Mouse (Mus musculus) MN1 (cell line): ENCODE data around the gene Atp5s.

Source experiments
- DNase-seq: peaks from one replicate; pipeline ENCODE4 v3.0.0-alpha.2; 2016; ENCODE audit warnings: low spot score

The Atp5s gene

GRCm38 (mm10) chr12:69777957-69778356 lies 53.2 kb downstream of the Atp5s start:
- DNase-seq, result no peak

DNA sequence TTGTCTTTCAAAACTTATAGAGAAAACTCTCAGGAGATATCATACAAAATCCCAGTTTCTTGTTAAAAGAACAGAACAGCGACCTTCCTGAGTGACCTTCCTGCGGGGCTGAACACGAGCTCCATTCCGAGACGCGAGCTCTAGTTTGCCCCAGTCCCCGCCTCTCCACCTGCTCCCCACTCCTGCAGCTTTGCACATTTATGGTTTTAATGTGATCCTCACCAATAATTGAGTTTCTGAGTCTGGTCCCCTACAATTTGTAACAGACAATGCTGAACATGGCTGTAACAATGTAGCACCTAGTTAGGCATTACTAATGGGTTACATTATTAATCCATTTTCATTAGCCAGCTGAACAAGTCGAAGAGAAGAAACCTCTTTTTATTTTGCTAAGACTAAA lies 56.7 kb downstream of the Atp5s start:
- no peak for DNase-seq

GRCm38 (mm10) chr12:69781935-69782650 lies 57.3 kb downstream of the Atp5s start:
- peak; percentile 58 for DNase-seq

DNA sequence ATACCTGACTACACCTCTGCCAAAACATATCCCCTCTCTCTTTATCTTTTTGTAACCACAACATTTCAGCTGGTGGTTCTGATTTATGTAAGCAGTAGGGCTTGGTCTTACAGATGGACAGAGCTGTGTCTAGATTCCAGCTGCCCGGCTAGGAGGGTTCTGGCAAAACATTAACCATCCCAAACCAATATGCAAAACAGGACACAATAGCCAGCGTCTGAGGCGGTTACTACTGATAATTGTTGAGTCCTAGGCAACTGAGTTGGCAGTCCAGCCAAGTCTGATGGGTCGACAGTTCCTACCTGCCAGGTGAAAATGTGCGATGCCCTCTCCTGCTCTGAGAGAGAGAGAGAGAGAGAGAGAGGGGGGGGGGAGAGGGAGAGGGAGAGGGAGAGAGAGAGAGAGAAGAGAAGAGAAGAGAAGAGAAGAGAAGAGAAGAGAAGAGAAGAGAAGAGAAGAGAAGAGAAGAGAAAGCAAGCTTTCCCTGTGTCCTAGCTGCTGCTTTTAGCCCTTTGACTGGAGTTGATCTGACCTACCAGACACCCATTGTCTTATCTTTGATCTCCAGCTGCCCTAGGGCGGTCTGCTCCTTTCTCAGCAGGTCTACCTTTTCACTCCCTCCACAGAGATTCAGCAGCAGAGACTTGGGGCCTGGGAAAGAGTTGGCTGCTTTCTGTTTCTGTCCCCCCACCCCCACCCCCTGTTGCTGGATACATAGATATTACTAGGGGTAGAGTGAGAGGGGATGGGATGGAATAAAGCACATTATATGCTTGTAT lies 58.7 kb downstream of the Atp5s start:
- peak; percentile 81 for DNase-seq

DNA sequence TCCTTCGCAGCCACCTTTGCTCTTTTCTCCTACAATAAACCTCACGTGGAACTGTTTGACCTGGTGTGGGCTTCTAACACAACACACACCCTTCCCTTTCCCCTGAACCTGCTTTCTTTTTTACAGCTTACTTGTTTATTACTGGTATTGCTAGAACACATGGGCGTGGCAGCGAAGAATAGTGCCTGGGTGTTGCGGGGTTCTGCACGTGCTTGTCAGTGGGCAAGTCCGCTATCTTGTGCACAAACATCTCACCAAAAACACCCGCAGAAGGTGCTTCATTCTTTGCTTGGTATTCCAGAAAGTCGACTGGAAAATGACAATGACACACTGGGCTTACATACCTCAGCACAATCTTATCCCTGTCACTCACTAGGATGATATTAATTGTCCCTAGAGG lies 60.7 kb downstream of the Atp5s start:
- no peak for DNase-seq

- DNase-seq, result no peak
These were observed 63.6 kb downstream of the Atp5s start for GRCm38 (mm10) chr12:69788380-69788779.

DNA sequence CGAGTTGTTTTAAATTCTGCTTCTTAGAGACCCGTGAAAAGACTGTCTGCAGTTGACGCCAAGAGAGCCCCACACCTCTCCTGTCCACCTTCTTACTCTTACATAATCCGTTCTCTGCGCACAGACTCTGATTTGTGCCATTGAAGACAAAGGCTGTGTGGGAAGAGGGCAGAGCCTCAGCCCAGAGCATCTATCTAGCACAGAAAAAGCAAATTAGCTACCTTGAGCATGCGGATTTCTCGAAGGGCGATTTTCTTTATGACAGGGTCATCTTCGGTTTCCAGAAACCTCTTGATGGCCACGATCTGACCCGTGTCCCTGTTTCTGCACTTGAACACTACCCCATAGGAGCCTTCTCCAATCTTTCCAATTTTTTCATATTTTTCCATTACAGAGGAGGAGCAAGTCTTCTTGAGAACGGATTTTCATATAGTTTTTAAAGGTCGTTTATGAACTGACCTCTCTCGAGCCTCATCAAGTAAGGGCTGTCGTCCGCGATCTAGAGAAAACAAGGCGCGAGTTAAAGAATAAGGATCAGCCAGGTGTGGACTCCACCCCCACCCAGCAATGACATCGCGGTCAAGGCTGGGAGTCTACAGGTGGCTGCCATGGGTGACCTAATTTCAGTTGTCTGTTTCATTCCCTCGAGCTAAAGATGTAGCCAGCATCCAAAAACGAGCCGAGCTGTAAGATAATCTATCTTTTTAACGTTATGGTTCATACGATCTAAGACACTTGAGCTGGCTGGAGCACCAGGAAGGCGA lies 65.2 kb downstream of the Atp5s start:
- no peak for DNase-seq

DNA sequence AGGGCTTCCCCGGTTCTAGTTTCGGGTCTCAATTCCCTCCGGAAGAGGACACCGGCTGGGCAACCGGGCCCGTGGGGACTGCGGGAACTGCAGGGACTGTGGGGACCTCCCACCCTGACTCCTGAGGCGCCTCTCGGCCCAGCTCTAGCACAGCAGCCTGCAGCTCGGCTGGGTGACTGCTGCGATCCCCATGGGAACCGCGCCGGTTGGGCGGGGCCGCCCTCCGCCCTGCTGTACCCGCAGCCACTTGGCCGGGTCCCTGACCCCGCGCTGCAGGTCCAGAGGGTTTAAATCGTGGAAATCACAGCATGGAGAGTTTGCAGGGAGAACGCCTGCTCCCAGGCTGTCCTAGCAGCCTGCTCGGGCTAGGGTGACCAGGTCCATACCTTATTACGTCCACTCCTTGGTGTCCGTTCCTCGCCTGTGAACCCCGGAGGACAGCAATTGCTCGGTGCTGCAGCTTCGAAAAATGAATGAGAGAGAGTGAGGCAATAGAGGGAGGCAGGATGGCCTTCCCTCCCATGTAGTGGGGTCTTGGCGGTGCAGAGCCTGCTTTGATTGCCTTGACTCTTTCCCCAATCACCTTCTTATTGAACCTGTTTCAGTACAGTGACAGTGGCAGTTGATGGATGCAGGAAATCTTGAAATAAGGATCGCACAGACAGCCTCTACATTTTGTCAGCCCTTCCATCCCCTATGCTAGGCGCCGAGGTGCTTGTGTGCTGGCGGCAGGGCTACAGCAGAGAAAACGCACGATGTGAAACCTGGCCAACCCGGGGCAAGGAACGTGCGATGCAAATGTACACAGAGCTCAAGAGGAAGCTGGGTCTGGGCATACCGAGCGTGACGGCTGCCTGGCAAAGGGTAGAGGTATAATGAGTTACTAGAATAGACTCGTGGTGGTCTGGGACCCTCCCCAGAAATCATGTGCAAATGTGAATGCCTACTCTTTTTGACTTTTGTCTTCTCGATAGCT lies 66.1 kb downstream of the Atp5s start, which contains the start of gene Cdkl1:
Gene Cdkl1 (minus strand): TSS at position 738 of the 976 bp plus-strand sequence.
- peak; percentile 79 for DNase-seq
